8 mouse cellular contexts compared by ENCODE assay signal in the genomic region with DNA sequence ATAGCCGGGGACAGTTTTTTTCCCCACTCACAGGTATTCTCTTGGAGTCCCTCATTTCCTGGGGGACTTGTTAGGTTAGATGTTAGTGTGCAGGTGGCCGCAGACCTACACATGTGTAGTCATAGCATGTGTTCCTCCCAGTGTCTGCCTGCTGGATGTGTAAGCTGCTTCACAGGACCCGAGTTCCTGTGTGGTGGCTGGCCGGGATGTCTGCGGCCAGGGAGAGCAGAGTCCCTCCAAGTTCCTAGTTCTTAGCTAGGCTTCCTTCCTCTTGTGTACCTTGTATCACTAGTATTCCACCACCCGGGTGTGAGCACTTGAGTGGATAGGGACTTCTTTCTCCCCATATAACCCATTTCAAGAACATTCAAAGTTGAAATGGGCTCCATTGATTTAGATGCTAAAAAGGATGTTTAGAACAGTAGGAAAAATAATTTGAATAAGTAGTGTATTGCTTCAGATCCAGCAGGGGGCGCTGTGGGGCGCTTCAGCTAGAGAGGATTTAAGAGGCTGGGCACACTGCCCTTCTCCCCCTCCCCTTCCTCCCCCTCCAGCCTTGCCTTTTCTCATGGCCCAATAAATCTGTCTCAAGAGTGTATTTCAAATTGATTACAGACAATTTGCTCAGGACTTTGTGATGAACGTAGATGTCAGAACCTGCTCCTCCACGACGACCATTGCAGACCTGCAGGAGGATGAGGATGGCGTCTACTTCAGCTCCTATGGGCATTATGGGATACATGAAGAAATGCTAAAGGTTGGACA. TPM values are rescaled to one million over a fixed set of nuclear protein-coding genes. Genes with fewer than 3 reads are reported as not detected.
DNase-seq lines count a peak whose midpoint lies in the region; ATAC-seq and TF ChIP-seq lines count a peak whose summit lies in the region.

No protein-coding gene starts in this region.

- 71% methylated on average over 12 of the region's 12 CpGs for WGBS in heart, embryonic 11.5 days (ENCODE audit: insufficient replicate concordance)
- 71% methylated on average over 12 of the region's 12 CpGs for WGBS in forebrain, embryonic 11.5 days
- 60% methylated on average over 12 of the region's 12 CpGs for WGBS in kidney, adult 2 months
- WGBS in stomach, postnatal 0 days, result 70% methylated on average over 12 of the region's 12 CpGs

- ATAC-seq in heart, embryonic 11.5 days (replicated peaks; ENCODE audit: insufficient number of reproducible peaks, low FRiP score, low TSS enrichment), result no peak
- no peak for ATAC-seq in forebrain, embryonic 11.5 days (replicated peaks; ENCODE audit: low FRiP score)
- peak; percentile 63 for ATAC-seq in megakaryocyte progenitor cell, adult 5-6 weeks (replicated peaks; ENCODE audit: poor library complexity)
- no peak for ATAC-seq in stomach, postnatal 0 days (ENCODE audit: low FRiP score, low TSS enrichment)

- DNase-seq in heart, postnatal 10 days, result peak; percentile 17 to 62
- peak; percentile 75 to 77 for DNase-seq in B cell, adult 2 months
- DNase-seq in adrenal gland, postnatal 25 days, result peak; percentile 77
- DNase-seq in forebrain, embryonic 11.5 days (ENCODE audit: low spot score), result peak; percentile 83
- DNase-seq in kidney, adult 2 months, result peak; percentile 49
- DNase-seq in stomach, postnatal 0 days (ENCODE audit: low spot score), result peak; percentile 62

- H3K27me3 ChIP-seq in heart, embryonic 11.5 days (ENCODE audit: control insufficient read depth, insufficient read depth, low read length), result no peaks in the 10 kb centered on the region
- no peaks in the 10 kb centered on the region for H3K27me3 ChIP-seq in forebrain, embryonic 11.5 days (ENCODE audit: control insufficient read depth, insufficient read depth, low read length)
- H3K27me3 ChIP-seq in kidney, adult 2 months (replicated peaks; ENCODE audit: control insufficient read depth, insufficient read depth, low read length), result no peaks in the 10 kb centered on the region
- no peaks in the 10 kb centered on the region for H3K27me3 ChIP-seq in stomach, postnatal 0 days (ENCODE audit: control insufficient read depth, insufficient read depth, low read length)

- H3K27ac ChIP-seq in heart, embryonic 11.5 days (ENCODE audit: low read depth, low read length), result no peak overlapping the region
- H3K27ac ChIP-seq in forebrain, embryonic 11.5 days (ENCODE audit: low read depth, low read length), result no peak overlapping the region
- H3K27ac ChIP-seq in kidney, adult 2 months (ENCODE audit: insufficient read depth, low read depth, low read length), result no peak overlapping the region
- no peak overlapping the region for H3K27ac ChIP-seq in stomach, postnatal 0 days (replicated peaks)

- no peak overlapping the region for H3K4me2 ChIP-seq in heart, embryonic 11.5 days
- no peak overlapping the region for H3K4me2 ChIP-seq in forebrain, embryonic 11.5 days (ENCODE audit: low read depth, low read length, severe bottlenecking)
- H3K4me2 ChIP-seq in stomach, postnatal 0 days (replicated peaks; ENCODE audit: low read depth), result no peak overlapping the region

- no peaks in the 10 kb centered on the region for H3K9me3 ChIP-seq in heart, embryonic 11.5 days (replicated peaks; ENCODE audit: control insufficient read depth, low read length)
- no peaks in the 10 kb centered on the region for H3K9me3 ChIP-seq in forebrain, embryonic 11.5 days (ENCODE audit: control insufficient read depth, low read length)
- no peaks in the 10 kb centered on the region for H3K9me3 ChIP-seq in stomach, postnatal 0 days (ENCODE audit: control insufficient read depth, low read length)

- TF ChIP-seq EP300 in stomach, postnatal 0 days (optimal IDR thresholded peaks at IDR 0.05), result no peak

- intact Hi-C loops in heart, postnatal 10 days (cut with DNase I), result loop anchor here (1.0 kb wide), 1 partner anchor 24 kb away; no protein-coding TSS in a partner anchor

- peaks cover 15% of the 10 kb centered on the region for H3K36me3 ChIP-seq in heart, embryonic 11.5 days (ENCODE audit: control insufficient read depth, insufficient read depth, low read length)
- H3K36me3 ChIP-seq in forebrain, embryonic 11.5 days (ENCODE audit: control insufficient read depth, insufficient read depth, low read length), result no peaks in the 10 kb centered on the region; the same call in none of the 2 replicates
- no peaks in the 10 kb centered on the region; the same call in none of the 2 replicates for H3K36me3 ChIP-seq in kidney, adult 2 months (ENCODE audit: control insufficient read depth, insufficient read depth, low read length)
- peaks cover 17% of the 10 kb centered on the region for H3K36me3 ChIP-seq in stomach, postnatal 0 days (ENCODE audit: control insufficient read depth, insufficient read depth, low read length)

- no peaks in the 10 kb centered on the region for H3K4me1 ChIP-seq in heart, embryonic 11.5 days (ENCODE audit: control insufficient read depth, insufficient read depth, low read length)
- H3K4me1 ChIP-seq in forebrain, embryonic 11.5 days (replicated peaks; ENCODE audit: control insufficient read depth, insufficient read depth, low read length), result no peaks in the 10 kb centered on the region
- no peaks in the 10 kb centered on the region; the same call in 1 of the 2 replicates for H3K4me1 ChIP-seq in kidney, adult 2 months (ENCODE audit: control insufficient read depth, insufficient read depth, low read length)
- H3K4me1 ChIP-seq in stomach, postnatal 0 days (replicated peaks; ENCODE audit: control insufficient read depth, insufficient read depth), result no peaks in the 10 kb centered on the region

- no peak overlapping the region for H3K9ac ChIP-seq in heart, embryonic 11.5 days (ENCODE audit: low read depth, low read length)
- H3K9ac ChIP-seq in forebrain, embryonic 11.5 days (ENCODE audit: low read length), result no peak overlapping the region
- H3K9ac ChIP-seq in stomach, postnatal 0 days (ENCODE audit: low read length), result no peak overlapping the region

- H3K4me3 ChIP-seq in heart, embryonic 11.5 days (ENCODE audit: low read depth, low read length), result no peak overlapping the region
- no peak overlapping the region for H3K4me3 ChIP-seq in forebrain, embryonic 11.5 days (ENCODE audit: low read depth, low read length)
- no peak overlapping the region for H3K4me3 ChIP-seq in kidney, adult 2 months (ENCODE audit: insufficient read depth, low read depth, low read length)
- H3K4me3 ChIP-seq in stomach, postnatal 0 days (ENCODE audit: low read depth, low read length), result no peak overlapping the region

- peak; percentile 52 for TF ChIP-seq CTCF in kidney, adult 2 months (conservative IDR thresholded peaks at IDR 0.05; ENCODE audit: insufficient read depth, insufficient read length, low read depth, low read length)
- peak; percentile 77 for TF ChIP-seq CTCF in stomach, postnatal 0 days (IDR thresholded peaks at IDR 0.05; ENCODE audit: low read depth)

- no peak for TF ChIP-seq POLR2A in kidney, adult 2 months (IDR thresholded peaks at IDR 0.05; ENCODE audit: low read depth, low read length)

RNA-seq across cellular contexts. Expression of gene Prmt3, which starts 8.7 kb away (rescaled TPM):
- total RNA-seq in heart, postnatal 10 days (2021), result 10 to 100 TPM; 14.4 to 15.4 TPM
- 51.6 and 51.9 TPM in 2 replicates for polyA plus RNA-seq in heart, embryonic 11.5 days (2014; fragmentation: Nextera tagmentation; extraction: Ambion mirVana)
- 34.1 and 38.4 TPM in 2 replicates for total RNA-seq in adrenal gland, postnatal 25 days (2021)
- polyA plus RNA-seq in forebrain, embryonic 11.5 days (2014; fragmentation: Nextera tagmentation; extraction: Ambion mirVana), result 63.8 and 63.9 TPM in 2 replicates
- polyA plus RNA-seq in kidney, adult 2 months (2012; rRNA removed), result 12.1 and 14.6 TPM in 2 replicates
- total RNA-seq in megakaryocyte progenitor cell, adult 5-6 weeks (2015), result 55.0 and 73.0 TPM in 2 replicates
- total RNA-seq in megakaryocyte progenitor cell, adult 5-6 weeks (2017), result 51.5 and 53.0 TPM in 2 replicates
- 23.5 and 24.5 TPM in 2 replicates for polyA plus RNA-seq in stomach, postnatal 0 days (2015; fragmentation: Nextera tagmentation; extraction: Ambion mirVana)

RNA-seq across cellular contexts. Expression of gene Htatip2, which starts 27.9 kb away (rescaled TPM):
- 1 to 10 TPM; 6.4 to 7.6 TPM for total RNA-seq in heart, postnatal 10 days (2021)
- polyA plus RNA-seq in heart, embryonic 11.5 days (2014; fragmentation: Nextera tagmentation; extraction: Ambion mirVana), result 14.5 and 17.0 TPM in 2 replicates
- total RNA-seq in adrenal gland, postnatal 25 days (2021), result 36.6 and 42.5 TPM in 2 replicates
- polyA plus RNA-seq in forebrain, embryonic 11.5 days (2014; fragmentation: Nextera tagmentation; extraction: Ambion mirVana), result 2.5 and 3.0 TPM in 2 replicates
- 11.4 and 16.2 TPM in 2 replicates for polyA plus RNA-seq in kidney, adult 2 months (2012; rRNA removed)
- 16.0 and 18.4 TPM in 2 replicates for total RNA-seq in megakaryocyte progenitor cell, adult 5-6 weeks (2015)
- 13.4 and 13.7 TPM in 2 replicates for total RNA-seq in megakaryocyte progenitor cell, adult 5-6 weeks (2017)
- polyA plus RNA-seq in stomach, postnatal 0 days (2015; fragmentation: Nextera tagmentation; extraction: Ambion mirVana), result 85.4 and 96.0 TPM in 2 replicates
